Mouse (Mus musculus): ENCODE results near the gene Mpc1.

Mpc1 gene

GRCm38 (mm10) chr17:8282821-8283525 is at the start of gene Mpc1:
Mpc1 (plus strand) TSS chr17:8282904.
- CTCF ChIA-PET, result interaction anchor here (0.6 to 0.7 kb wide), 3 partner anchors 76 to 369 kb away, joined by 4 to 6 read pairs (median 4); no protein-coding TSS in a partner anchor

- CTCF ChIA-PET, result interaction anchor here (0.5 to 0.9 kb wide), 4 partner anchors 9 to 303 kb away, joined by 3 to 15 read pairs (median 3); no protein-coding TSS in a partner anchor
These were observed 49.0 kb upstream of the Mpc1 start for GRCm38 (mm10) chr17:8233618-8234214.

GRCm38 (mm10) chr17:8234537-8234936 is 48.2 kb upstream of the Mpc1 start:
- CTCF ChIA-PET, result interaction anchor here (0.7 to 0.9 kb wide), 2 partner anchors 10 to 30 kb away, joined by 3 read pairs; no protein-coding TSS in a partner anchor

- CTCF ChIA-PET, result no interaction called here
These were observed 47.0 kb upstream of the Mpc1 start, which contains the start of gene Ccr6 for GRCm38 (mm10) chr17:8235743-8236142. Ccr6 (plus strand) TSS chr17:8236043.

GRCm38 (mm10) chr17:8238012-8238710 is 44.5 kb upstream of the Mpc1 start:
- CTCF ChIA-PET, result no interaction called here

- CTCF ChIA-PET, result interaction anchor here (0.9 kb wide), 1 partner anchor 10 kb away, joined by 4 read pairs; no protein-coding TSS in a partner anchor
These were observed 43.1 kb upstream of the Mpc1 start for GRCm38 (mm10) chr17:8239561-8239960.

- CTCF ChIA-PET, result interaction anchor here (0.6 kb wide), 1 partner anchor 47 kb away, joined by 3 read pairs; no protein-coding TSS in a partner anchor
These were observed 42.2 kb upstream of the Mpc1 start for GRCm38 (mm10) chr17:8240517-8240916.

GRCm38 (mm10) chr17:8241645-8242044 is 41.1 kb upstream of the Mpc1 start:
- CTCF ChIA-PET, result no interaction called here

- CTCF ChIA-PET, result interaction anchor here (0.7 to 0.8 kb wide), 2 partner anchors 8 to 31 kb away, joined by 14 to 15 read pairs; no protein-coding TSS in a partner anchor
These were observed 40.5 kb upstream of the Mpc1 start for GRCm38 (mm10) chr17:8242186-8242585.

GRCm38 (mm10) chr17:8244124-8244523 is 38.6 kb upstream of the Mpc1 start:
- CTCF ChIA-PET, result interaction anchor here (0.8 to 1.3 kb wide), 2 partner anchors 13 to 49 kb away, joined by 4 to 5 read pairs; no protein-coding TSS in a partner anchor

GRCm38 (mm10) chr17:8246102-8246754 is 36.5 kb upstream of the Mpc1 start:
- CTCF ChIA-PET, result interaction anchor here (0.6 to 1.1 kb wide), 2 partner anchors 15 to 48 kb away, joined by 3 read pairs; no protein-coding TSS in a partner anchor

GRCm38 (mm10) chr17:8251704-8252103 is 31.0 kb upstream of the Mpc1 start:
- CTCF ChIA-PET, result no interaction called here

GRCm38 (mm10) chr17:8254268-8254667 is 28.4 kb upstream of the Mpc1 start:
- CTCF ChIA-PET, result interaction anchor here (0.9 kb wide), 1 partner anchor 22 kb away, joined by 3 read pairs; no protein-coding TSS in a partner anchor

GRCm38 (mm10) chr17:8254914-8255313 is 27.8 kb upstream of the Mpc1 start:
- CTCF ChIA-PET, result no interaction called here

- CTCF ChIA-PET, result no interaction called here
These were observed 27.1 kb upstream of the Mpc1 start for GRCm38 (mm10) chr17:8255583-8255982.

GRCm38 (mm10) chr17:8256982-8257381 is 25.7 kb upstream of the Mpc1 start:
- CTCF ChIA-PET, result interaction anchor here (0.7 kb wide), 1 partner anchor 12 kb away, joined by 8 read pairs; no protein-coding TSS in a partner anchor

- CTCF ChIA-PET, result interaction anchor here (0.6 to 1.2 kb wide), 4 partner anchors 12 to 115 kb away, joined by 3 to 5 read pairs (median 4); no protein-coding TSS in a partner anchor
These were observed 18.1 kb upstream of the Mpc1 start for GRCm38 (mm10) chr17:8264638-8265037.

- CTCF ChIA-PET, result interaction anchor here (1.2 kb wide), 1 partner anchor 133 kb away, joined by 14 read pairs; no protein-coding TSS in a partner anchor
These were observed 10.5 kb upstream of the Mpc1 start for GRCm38 (mm10) chr17:8272054-8272749.

- CTCF ChIA-PET, result interaction anchor here (0.7 kb wide), 1 partner anchor 22 kb away, joined by 3 read pairs; no protein-coding TSS in a partner anchor
These were observed 9.8 kb upstream of the Mpc1 start for GRCm38 (mm10) chr17:8272951-8273350.

GRCm38 (mm10) chr17:8276071-8276470 is 6.6 kb upstream of the Mpc1 start:
- CTCF ChIA-PET, result interaction anchor here (0.6 kb wide), 1 partner anchor 11 kb away, joined by 5 read pairs; no protein-coding TSS in a partner anchor

Data from spleen, embryonic (tissue).